Mouse (Mus musculus): ENCODE measurements around the gene Gtsf2. TPM values are rescaled to one million over a fixed set of nuclear protein-coding genes. Genes with fewer than 3 reads are reported as not detected.
"Not testable (repeated sequence)": the region's sequence is repeated elsewhere in the genome, so short reads cannot be mapped to it uniquely, and the experiment has no call there.

Gene Gtsf2
- not detected in 2 replicates for total RNA-seq (2021)
- long read RNA-seq: 0 reads

DNA sequence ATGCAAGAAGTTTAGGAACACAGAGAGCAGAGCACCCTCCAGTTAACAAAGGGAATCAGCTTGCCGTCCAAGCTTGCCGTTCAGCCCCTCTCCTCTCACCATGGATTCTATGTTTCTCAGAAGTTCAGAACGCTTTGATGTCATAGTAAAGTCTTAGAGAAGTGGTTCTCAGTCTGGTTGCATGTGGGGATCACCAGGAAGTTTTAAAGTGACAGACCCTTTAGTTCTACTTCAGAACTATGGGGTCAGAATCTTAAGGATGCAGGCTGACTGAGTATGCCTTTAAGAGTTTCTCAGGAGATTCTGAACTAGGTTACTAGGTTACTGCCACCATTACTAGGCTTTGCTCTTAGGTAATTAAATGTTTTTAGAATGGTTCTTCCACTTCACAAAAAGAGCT lies at the start of gene Gtsf2:
Gene Gtsf2, minus strand, starts transcription at position 101 of the 400 bp plus-strand sequence.
- no peak for DNase-seq

DNA sequence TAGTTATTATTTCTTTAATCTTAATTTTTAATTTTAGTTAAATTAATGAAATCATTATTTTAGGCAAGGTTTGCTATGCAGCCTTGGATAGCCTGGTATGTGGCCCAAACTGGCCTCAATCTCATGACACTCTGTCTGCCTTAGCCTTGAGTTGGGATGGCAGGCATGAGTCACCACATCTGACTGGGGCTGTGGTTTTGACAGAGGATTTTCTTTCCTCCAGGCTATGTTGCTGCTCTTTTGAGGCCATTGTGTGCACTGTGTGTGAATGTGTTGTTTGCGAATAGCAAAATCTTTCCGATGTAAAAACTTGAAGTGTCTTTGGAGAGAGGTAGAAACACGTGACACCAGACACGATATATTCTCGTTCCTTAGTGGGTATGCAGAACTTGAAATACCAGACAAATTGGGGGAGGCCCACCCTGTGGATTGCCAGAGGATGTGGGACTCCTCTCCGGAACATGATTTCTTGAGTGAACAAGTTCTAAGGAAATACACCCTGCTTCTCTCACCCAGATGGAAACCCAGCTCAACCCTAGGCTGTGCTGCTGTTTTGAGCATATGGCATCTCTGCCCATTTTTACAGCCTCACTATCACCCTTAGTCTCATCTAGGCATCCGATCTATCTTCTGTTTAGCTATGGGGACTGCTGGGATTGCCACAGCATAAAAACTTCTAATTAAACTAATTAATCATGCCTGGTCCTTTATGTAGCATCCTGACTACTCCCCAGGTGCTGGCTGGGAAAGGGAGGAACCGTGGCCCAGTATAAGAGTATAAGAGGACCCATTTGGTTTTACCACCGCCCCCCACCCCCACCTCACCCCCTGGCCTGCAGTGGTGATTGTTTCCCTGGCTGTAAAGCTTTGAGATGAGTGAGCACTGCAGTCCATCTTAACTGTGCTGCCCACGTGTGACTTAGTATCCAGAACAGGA lies 48.2 kb upstream of the Gtsf2 start:
- DNase-seq: peak; percentile 55

DNA sequence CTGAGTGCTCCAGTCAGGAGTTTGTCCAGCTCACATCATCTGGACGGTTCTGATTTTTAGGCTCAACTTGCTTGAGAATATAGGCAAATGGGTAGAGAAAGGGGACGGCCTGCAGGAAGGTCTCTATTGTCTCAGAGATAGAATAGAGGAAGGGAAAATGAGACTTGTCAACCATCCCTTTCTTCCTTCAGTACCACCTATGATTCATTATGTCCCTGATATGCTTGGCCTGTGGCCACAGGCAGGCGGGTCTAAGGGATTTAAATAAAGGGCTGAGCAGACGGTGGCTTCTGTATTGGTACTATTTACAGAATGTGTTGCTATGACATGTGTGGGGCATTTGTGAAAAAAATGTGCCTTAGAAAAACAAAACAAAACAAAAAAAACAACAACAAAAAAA lies 40.1 kb upstream of the Gtsf2 start:
- DNase-seq: peak; percentile 27

DNA sequence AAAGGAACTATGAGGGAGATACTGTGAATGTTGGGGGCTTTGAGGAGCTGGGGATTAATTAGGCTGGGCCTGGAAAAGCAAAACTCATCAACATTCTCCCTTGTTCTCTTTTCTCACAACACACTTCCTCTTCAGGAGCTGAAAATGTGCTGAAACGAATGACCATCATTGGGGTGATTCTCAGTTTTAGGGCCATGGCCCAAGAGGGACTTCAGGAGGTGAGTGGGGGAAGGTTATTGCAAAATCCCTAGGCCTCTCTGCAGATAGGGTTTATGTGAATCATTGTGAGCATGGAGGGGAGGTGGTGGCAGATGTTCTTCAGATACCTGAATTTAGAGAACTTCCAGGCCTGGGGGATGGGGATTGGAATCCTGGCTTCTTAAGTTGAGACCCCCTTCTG lies 38.4 kb upstream of the Gtsf2 start:
- no peak for DNase-seq

DNA sequence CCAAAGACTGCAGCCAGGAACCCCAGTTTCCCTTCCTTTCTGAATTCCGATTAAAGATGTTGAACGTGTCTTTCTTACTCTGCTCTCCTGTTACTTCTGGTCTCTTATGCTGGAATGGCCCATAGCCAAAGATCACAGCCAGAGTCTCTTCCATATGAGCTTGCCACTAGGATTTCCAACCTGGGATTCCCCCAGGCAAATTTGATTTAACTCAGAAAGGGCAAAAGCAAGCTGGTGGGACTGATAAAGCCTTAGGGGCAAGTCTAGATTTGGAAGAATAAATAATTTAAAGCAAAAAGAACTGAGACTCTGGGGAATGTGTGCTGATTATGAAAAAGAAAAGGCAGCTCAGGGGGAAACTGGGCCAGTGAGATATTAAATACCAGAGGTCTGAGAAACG lies 36.8 kb upstream of the Gtsf2 start:
- no peak for DNase-seq

DNA sequence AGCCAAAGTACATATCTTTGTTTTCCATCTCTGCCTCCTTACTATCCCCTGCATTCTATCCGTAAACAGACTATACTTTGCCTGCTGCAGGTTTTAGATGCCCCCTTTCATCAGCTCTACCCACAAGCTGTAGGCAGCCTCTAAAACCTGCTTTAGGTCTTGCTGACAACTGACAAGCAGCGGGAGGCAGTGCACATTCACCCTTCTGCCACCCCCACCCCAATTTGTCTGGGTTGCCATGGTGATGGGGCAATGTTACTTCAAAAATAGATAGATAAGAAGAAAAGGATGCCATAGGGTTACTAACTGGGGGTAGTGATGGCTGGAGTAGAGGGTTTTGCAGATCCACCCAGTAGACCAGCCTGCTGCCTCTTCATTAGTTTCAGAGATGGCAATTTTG lies 36.2 kb upstream of the Gtsf2 start:
- DNase-seq: no peak

DNA sequence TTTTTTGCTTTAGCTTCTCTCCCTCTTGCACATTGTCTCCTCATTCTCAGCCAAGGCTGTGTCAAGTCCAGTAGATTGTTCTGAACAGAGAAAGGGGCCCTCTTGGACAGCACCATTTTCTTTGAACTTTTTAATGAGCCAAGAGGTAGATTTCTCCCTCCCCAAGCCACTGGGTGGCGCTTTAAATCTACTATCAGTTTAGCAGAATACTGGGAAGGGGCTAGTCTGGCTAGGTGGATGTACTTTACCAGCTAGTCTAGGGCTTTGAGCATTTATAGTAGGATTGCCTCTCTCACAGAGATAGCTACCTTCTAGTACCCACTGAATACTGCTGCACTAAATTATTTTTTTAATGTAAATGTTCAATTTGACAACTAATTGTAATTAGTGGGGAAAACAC lies 34.2 kb upstream of the Gtsf2 start:
- DNase-seq: peak; percentile 34

DNA sequence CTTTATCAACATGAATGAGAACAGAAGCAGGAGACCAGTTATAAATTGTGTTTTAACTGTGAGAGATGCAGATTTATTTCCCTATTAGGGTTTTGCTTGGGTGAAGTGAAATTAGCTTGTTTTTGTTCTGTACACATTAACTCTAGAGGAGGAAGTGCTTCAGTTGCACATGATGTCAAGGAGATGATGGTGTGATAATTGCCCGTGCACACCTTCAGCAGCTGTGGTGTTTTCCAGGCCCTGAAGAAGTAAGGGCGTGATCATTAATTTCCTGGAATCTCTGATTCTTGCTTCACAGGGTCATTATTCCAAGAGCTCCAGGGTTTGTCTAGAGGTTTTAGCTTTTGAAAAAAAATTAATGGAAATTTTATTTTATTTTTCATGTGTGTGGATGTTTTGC lies 31.9 kb upstream of the Gtsf2 start:
- DNase-seq: no peak

DNA sequence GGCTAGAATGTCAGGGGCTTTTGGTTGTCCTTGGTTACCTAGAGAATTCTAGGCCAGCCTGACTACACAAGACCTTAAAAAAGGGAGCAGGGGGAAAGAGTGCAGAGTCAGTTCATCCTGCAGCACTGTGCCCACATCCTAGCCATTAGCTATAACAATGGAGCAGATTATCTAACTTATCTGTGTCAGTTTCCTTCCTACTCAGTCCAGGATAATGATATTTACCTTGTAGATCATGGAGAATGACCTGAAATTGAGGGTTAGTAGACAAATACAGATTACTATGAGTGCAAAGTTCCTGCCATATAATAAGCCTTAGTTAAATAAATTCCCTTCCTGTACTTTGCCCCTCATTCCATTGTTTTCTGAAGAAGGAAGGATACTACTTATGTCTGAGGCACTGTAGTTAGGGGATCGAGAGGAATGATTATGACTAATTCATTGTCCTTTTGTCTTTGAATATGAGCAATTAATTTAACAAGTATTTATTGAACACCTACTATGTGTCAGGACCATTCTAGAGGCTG lies 30.9 kb upstream of the Gtsf2 start:
- DNase-seq: no peak

DNA sequence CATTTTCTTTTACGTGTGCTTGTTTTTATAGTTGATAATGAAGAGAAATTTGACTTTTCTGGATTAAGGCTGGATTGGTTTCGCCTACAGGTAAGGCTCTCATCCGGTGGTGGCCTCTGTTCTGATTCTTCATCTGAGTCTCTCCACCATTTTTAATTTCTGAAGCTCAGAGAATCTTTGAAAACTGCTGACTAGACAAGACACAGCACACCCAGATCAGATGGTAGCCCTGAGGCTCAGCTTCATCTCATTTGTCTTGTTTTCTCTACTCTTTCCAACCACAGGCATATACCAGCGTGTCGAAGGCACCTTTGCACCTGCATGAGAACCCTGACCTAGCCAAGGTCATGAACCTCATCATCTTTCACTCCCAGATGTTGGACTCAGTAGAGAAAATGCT lies 25.5 kb upstream of the Gtsf2 start:
- no peak for DNase-seq

DNA sequence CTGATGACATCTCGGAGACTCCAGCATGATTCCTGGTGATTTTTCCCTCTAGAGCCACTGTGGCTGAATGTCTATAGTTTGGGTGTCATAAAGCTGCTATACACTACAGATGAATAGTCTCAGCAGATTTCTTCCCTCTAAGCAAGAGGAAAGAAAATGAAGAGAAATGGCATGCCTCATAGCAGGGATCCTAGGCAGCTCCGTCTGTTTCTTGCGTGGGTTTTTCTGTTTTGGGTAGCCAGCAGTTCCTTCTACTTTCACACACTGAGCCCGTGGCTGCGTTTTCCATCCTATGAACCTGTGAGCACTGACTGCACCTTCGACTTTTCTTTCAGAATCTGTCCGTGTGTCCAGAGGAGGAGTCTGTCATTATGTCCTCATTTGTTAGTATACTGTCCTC lies 24.9 kb upstream of the Gtsf2 start:
- DNase-seq: no peak

DNA sequence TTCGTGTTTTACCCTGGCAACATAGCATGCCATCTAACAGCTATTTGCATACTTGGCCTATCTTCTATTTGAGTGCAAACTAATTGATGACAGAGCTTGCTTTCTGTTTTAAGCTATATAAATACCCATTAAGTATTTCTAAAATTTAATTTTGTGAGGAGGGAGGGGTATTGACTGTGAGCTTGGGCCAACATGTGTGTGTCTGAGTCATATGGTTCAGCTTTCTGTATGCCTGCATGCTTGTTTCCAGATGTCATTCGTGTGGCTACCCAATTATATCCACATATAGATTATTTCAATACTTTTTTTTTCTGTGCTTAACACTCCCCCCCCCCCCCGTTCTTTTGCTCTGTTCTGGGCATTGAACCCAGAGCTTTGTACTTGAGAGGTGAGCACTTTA lies 24.0 kb upstream of the Gtsf2 start:
- DNase-seq: no peak

DNA sequence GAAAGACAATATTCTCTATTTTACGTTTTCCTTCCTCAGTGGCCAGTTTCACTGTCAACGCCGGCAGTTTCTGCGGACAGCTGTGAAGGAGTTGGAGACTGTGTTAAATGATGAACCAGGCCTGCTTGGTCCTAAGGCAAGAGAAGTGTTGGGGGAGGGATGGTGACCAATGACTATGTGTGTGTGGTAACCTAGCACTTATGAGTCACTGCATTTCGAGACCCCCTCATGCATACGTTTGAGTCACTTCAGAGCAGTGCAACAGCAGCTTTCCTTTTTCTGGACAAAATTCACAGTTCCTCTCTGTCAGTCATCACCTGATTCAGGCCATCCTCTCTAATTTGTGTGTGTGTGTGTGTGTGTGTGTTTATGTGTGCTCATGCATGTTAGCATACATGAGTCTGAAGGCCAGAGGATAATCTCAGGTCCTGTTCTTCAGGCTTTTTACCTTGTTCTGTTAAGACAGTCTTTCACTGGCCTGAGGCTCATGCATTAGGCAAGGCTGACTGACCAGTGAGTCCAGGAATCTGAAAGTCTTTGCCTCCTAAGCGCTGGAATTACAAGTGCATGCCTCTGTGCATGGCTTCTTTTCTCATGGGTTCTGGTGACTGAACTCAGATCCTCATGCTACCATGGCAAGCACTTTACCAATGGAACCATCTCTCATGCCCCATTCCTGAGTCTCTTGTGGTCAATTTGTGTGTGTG lies 23.4 kb upstream of the Gtsf2 start:
- DNase-seq: no peak

DNA sequence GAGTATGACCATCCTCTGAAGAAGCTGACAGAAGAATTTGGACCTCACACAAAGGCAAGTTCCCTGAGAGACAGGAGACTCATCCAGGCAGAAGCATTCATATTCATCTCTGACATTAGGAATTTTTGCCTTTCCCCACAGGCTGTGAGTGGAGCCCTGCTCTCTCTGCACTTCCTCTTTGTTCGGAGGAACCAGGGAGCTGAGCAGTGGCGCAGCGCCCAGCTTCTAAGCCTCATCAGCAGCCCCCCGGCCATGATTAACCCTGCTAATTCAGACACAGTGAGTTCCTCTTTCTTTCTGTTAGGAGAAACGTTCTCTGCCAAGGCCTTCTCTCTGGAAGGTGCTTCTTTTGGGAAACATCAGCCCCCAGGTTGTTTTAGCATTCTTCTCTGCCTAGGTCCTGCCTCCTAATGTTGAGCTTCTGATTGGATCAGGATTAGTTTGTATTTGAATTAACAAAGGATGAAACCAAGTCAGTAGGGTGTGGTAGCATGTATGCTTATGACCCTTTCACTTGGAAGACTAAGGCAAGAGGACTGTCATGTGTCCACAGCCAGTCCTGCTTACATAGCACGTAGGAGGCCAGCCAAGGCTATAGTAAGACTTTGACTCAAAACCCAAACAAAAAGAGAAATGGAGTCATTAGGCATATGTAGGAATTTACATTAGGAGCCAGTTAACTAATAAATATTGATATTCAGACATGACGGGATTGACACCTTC lies 14.4 kb upstream of the Gtsf2 start:
- DNase-seq: no peak

DNA sequence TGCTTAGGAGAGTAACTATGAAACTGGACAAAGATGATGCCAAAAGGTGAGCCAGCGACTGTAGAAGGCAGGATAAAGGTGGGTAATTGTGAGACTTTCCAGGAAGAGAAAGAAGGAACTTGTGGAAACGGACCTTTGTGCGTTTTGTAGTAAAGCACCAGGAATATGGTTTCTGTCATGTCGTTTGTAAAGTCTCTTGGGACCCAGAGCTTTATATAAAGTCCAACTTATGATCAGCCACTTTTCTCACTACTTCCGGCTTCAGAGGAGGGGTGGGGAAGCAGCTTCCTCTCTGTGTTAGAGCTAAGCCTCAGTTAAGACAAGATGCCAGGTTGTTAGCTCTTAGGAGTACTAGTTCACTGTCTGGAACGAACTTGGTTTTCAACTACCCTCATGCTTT lies 6.2 kb upstream of the Gtsf2 start:
- DNase-seq: no peak

DNA sequence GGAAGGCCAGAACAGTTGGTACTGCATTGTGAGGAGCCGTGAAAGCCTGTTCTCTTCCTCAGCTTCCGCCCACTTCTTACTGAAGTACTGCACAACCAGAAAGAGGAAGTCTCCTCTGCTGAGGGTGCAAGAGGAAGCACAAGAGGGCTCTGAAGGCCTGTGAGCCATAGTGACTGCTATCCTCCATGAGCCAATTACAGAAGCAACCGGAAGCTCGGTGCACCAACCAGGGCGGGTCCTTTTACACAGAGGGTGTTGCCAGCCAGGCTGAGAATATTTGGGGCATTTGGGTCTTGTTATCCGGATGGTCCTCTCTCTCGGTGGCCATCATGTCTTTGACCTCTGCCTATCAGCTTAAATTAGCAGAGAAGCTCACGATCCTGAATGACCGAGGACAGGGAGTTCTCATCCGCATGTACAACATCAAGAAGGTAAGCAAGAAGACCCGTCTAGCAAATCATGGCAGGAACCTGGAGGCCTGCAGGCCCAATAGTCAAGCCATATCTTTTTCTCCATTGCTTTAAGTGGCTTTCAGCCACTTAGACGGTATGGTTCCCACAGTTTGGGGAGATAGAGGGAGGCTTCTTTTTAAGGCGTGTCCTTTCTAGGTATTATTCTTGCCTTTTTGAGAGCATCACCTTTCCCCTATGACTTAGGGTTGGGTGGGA lies 5.4 kb upstream of the Gtsf2 start, which contains the start of gene Nckap1l:
Gene Nckap1l, plus strand, starts transcription at position 244 of the 668 bp plus-strand sequence.
- DNase-seq: no peak

DNA sequence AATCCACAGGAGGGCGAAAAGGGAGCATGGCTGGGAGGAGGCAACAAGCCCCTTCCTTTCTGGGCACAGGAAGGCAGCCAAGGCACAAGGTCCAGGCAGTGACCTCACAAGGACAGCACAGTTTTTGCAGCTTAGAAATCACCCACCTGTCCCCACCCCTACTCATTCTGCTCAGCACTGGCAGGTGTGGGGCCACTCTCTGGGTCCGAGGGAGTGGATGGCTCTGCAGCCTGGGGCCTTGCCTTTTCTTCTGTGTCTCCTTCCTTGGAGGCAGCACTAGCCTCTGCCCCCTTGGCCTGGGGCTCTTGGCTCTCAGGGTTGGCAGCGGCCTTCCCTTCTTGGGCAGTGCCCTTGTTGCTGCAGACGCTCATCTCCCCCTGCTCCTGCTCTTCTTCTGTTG lies 2.3 kb downstream of the Gtsf2 start:
- DNase-seq: not testable (repeated sequence)

DNA sequence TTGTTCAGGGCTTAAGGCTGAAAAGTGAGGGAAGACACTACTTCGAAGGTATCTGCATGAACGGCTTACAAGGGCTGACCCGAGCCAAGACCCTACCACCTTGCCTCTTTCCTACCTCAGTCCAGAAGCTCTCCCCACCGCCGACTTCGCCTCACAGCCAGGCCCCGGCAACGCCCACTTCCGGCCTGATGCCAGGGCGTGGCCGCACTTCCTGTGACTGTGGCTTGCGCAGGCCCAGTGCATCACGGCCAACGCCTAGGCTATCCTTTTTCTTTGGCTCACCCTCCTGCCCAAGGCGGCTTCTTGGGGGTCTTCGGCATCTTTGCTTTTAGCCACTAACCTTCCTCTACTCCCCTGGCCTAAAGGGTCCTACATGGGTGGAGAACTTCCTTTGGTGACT lies 18.0 kb downstream of the Gtsf2 start, which contains the start of gene Gtsf1:
Gene Gtsf1, minus strand, starts transcription at position 230 of the 400 bp plus-strand sequence.
- DNase-seq: no peak

DNA sequence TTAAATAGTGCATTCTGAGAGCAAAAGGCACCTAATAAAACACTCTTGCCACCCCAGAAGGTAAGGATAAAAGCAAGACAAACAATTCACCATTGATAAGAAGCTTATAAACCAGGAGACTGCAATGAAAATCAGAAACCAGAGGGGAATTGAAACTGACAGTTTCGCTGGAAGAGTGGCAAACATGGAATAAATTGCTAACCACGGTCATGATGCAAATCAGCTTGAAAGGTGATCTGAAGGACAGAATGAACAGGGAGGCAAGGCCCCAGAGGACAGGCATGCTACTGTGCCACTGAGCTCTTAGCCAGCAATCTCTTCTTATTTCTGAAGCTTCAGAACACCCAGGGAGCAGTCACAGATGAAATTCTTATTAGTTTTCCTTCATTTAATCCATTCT lies 21.3 kb downstream of the Gtsf2 start:
- no peak for DNase-seq

DNA sequence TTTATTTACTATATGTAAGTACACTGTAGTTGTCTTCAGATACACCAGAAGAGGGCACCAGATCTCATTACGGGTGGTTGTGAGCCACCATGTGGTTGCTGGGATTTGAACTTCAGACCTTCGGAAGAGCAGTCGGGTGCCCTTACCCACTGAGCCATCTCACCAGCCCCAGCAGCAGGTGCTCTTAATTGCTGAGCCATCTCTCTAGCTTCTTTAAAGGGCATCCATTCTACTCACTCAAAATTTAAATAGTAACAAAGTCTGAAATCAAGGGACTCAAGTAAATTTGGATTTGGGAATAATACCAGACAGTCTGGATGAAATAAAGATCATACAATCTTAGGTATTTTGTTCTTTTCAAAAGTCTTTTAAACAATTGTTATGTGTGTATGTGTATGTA lies 42.7 kb downstream of the Gtsf2 start:
- DNase-seq: not testable (repeated sequence)

DNA sequence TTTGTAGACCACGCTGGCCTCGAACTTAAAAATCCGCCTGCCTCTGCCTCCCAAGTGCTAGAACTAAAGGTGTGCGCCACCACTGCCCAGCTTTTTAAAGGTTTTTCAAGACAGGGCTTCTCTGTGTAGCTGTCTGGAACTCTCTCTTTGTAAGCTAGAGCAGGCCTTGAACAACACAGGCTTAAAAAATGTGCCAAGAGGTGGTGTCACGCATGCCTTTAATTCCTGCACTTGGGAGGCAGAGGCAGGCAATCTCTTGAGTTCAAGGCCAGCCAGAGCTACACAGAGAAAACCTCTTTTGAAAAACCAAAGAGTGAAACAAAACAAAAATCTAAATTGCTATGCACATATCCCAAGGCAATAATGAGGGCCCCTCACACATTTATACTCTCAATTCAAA lies 46.9 kb downstream of the Gtsf2 start:
- no peak for DNase-seq

DNA sequence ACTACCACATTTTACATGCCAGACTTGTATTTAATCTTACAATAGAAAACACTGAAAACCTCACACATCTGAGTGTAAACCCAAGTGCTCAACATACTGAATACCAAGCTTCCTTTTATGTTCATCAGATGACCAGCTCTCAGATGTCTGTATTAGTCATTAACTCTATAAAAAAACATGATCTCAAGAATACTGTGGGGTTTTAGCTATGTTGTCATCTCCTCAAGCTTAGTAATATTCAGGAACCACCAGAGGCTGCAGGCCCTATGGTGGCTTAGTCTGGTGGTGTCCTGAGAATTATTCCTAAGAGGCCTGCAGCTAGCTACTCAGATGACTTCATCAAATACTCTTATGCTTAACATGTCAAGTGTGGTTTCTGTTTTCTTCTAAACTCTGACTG lies 54.7 kb downstream of the Gtsf2 start:
- DNase-seq: no peak

All from adrenal gland, postnatal 25 days (tissue).